Mouse (Mus musculus) thymus, adult 2 months (tissue): Measurements from ENCODE around the gene Trpc4ap. TPM values are rescaled to one million over a fixed set of nuclear protein-coding genes. Genes with fewer than 3 reads are reported as not detected.
"Not testable (repeated sequence)": the region's sequence is repeated elsewhere in the genome, so short reads cannot be mapped to it uniquely, and the experiment has no call there.

Experiments used
- DNase-seq: peaks from one replicate; pipeline ENCODE4 v3.0.0; 2021
- H3K27ac ChIP-seq: fragments of 200-500 bp; 2 replicates; pipeline ENCODE4 v1.5.1; 2012; ENCODE audit warnings: low read length, control low read depth; ENCODE audit not compliant: control insufficient read depth, insufficient read depth
- H3K27me3 ChIP-seq: fragments of 200-500 bp; 2 replicates; pipeline ENCODE4 v1.6.1; 2012; ENCODE audit warnings: mild to moderate bottlenecking, low read length, moderate library complexity, mixed read lengths; ENCODE audit not compliant: control insufficient read depth, insufficient read depth
- H3K36me3 ChIP-seq: fragments of 200-500 bp; 2 replicates; pipeline ENCODE4 v1.6.1; 2012; ENCODE audit warnings: mild to moderate bottlenecking, low read length, moderate library complexity; ENCODE audit not compliant: control insufficient read depth, insufficient read depth
- H3K4me1 ChIP-seq: fragments of 200-500 bp; replicated peaks from 2 replicates; pipeline ENCODE4 v1.6.1; 2012; ENCODE audit warnings: low read length; ENCODE audit not compliant: control insufficient read depth, insufficient read depth
- H3K4me3 ChIP-seq: fragments of 200-500 bp; 2 replicates; pipeline ENCODE4 v1.5.1; 2012; ENCODE audit warnings: mild to moderate bottlenecking, low read length, control low read depth, moderate library complexity; ENCODE audit not compliant: control insufficient read depth, insufficient read depth
- CTCF ChIP-seq: fragments of 200-500 bp; IDR thresholded peaks from 2 replicates; pipeline ENCODE4 v1.5.1; 2012; ENCODE audit warnings: mild to moderate bottlenecking, control low read depth, low read length, moderate library complexity, borderline replicate concordance; ENCODE audit not compliant: control insufficient read depth, poor library complexity, insufficient read depth; ENCODE audit errors: extremely low read depth
- POLR2A ChIP-seq: fragments of 200-500 bp; IDR thresholded peaks from 2 replicates; pipeline ENCODE4 v1.6.1; 2012; ENCODE audit warnings: mild to moderate bottlenecking, low read length, control low read depth, moderate library complexity; ENCODE audit not compliant: control insufficient read depth, poor library complexity, insufficient read depth; ENCODE audit errors: extremely low read depth
- WGBS: fragments of 180-500 bp; shearing (Covaris S2); methylation state at CpG from one replicate; pipeline ENCODE4 v1.1.7; 2018; 5-methylcytosine and 5-hydroxymethylcytosine counted together
- polyA plus RNA-seq: library from polyadenylated mRNA; depleted of rRNA; stranded (reverse); fragments of >200 nt; gene quantifications from 2 replicates; pipeline ENCODE4 v1.2.3, GENCODE M21; 2012; rRNA removed

The Trpc4ap gene
- polyA plus RNA-seq = 489 and 518 TPM in 2 replicates

DNA sequence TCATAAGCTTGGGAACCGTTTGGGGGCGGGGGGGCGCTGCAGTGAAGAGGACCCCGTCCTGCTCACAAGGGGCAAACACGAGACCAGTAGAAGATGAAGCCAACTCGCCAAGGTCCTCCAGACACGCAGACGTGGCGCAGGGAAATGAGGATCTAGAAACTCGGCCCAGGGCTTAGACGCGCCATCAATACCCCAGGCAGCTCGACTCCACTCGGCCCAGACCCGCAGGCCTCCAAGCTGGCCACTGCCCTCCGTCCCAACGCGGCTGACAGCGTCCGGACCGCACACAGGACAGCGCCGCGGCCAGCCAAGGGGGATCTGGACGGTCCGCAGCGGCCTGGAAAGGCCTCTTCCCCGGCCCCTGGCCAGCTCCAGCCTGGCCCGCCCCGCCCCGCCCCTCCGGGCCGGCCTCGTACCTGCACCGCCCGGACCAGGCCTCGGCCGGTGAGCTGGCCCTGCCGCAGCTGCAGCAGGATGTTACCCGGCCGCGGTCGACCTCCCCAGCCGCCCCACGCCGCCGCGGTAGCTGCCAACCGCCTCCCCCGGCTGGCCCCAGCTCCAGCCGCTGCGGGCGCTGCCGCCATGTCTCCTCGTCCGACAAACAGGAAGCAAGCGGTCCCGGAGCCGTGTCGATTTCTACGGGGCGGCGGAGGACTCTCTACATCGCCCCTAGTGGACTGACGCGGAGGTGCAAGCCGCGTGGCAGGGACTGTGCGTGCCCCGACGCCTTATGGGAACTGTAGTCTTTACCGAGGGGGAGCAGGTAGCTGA lies at the start of gene Trpc4ap:
TSS of gene Trpc4ap (minus strand) at position 662 of the 771 bp plus-strand sequence.
- Histone ChIP-seq H3K27ac (peak within 1 kb of the TSS; percentile 12), H3K36me3 (no peaks in the 10 kb centered on the region), H3K4me1 (peaks cover 15% of the 10 kb centered on the region), H3K27me3 (no peaks in the 10 kb centered on the region), H3K4me3 (peak within 1 kb of the TSS; percentile 94)
- DNase-seq = peak; percentile 98
- under 1% methylated on average over 72 of the region's 72 CpGs for WGBS
- TF ChIP-seq POLR2A (peak; percentile 95), CTCF (peak; percentile 95)

DNA sequence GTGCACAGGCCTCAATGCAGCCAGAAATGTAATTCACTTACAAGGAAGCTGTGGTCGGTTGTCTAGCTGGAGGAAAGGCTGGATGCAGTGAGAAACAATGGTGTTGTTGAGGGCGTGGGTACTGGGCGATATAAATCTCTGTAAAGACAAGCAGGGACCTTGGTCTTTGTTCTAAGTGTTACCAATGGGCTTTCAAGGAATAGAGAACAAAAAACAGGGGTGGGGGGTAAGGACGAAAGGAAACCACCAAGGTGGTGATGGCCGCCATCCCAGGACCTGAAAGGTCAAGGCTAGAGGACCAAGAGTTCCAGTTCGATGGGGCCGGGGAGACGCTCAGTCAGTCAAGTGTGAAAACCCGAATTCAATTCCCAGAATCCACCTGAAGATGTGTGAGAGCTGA lies 45.6 kb upstream of the Trpc4ap start:
- Histone ChIP-seq H3K36me3 (no peaks in the 10 kb centered on the region), H3K27me3 (no peaks in the 10 kb centered on the region), H3K4me1 (no peaks in the 10 kb centered on the region), H3K4me3 (no peak overlapping the region), H3K27ac (no peak overlapping the region)
- WGBS = 57% methylated on average over 9 of the region's 9 CpGs
- TF ChIP-seq CTCF = no peak
- no peak for TF ChIP-seq POLR2A
- no peak for DNase-seq

DNA sequence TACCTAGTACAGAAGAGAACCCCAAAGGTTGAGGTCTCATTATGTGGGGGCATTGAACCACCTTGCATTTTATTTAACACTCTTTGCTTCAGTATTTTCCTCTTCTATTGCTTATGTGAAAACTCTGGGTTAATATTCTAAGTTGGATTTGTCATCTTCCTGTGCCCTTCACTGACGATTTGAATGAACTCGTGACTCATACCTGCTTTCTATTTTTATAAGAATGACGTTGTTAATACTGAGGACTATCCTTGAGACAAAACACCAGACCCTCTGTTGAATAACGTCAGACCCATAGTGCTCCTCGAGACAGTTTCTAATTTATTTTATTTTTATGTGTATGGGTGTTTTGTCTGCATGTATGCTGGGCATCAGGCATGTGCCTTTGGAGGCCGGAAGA lies 44.8 kb upstream of the Trpc4ap start:
- no peak overlapping the region for H3K4me3 ChIP-seq
- 87% methylated on average over 6 of the region's 6 CpGs for WGBS
- no peak for DNase-seq
- no peak overlapping the region for H3K27ac ChIP-seq
- no peaks in the 10 kb centered on the region for H3K36me3 ChIP-seq
- H3K27me3 ChIP-seq = no peaks in the 10 kb centered on the region
- H3K4me1 ChIP-seq = no peaks in the 10 kb centered on the region
- TF ChIP-seq CTCF (no peak), POLR2A (no peak)

DNA sequence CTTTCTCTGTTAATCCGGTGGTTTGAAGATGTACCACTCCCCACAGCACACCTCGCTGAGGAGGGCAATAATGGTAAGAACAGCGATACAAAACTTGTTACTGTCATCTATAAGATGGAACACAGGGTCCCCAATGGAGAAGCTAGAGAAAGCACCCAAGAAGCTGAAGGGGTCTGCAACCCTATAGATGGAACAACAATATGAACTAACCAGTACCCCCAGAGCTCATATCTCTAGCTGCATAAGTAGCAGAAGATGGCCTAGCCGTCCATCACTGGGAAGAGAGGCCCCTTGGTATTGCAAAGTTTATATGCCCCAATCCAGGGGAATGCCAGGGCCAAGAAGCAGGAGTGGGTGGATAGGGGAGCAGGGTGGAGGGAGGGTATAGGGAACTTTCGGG lies 43.6 kb upstream of the Trpc4ap start, which contains the start of gene Gm17581:
TSS of gene Gm17581 (minus strand) at position 101 of the 400 bp plus-strand sequence.
- not testable (repeated sequence) for H3K27me3 ChIP-seq, DNase-seq, H3K27ac ChIP-seq, H3K4me3 ChIP-seq, H3K4me1 ChIP-seq, H3K36me3 ChIP-seq
- 96% methylated on average over 5 of the region's 5 CpGs for WGBS

DNA sequence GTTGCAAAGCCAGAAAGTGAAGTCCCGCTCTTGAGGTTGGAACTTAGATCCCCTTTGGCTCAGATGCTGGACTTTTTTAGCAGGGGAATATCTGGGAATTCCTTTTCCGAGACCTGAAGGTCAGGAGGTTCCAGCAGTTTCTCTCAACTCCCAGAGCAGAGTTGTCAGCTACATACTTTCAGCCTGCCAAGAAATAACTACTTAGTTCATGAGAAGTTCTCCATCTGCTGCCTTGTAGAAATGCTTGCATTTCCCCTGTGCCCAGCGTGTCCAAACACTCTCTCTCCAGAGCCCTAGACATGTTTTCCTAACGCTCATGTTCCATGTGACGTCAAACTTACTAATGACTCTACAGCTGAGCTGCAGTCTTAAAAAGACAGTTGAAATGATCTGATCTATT lies 42.9 kb upstream of the Trpc4ap start:
- TF ChIP-seq CTCF = no peak
- TF ChIP-seq POLR2A = no peak
- Histone ChIP-seq H3K4me1 (no peaks in the 10 kb centered on the region), H3K27ac (no peak overlapping the region), H3K36me3 (no peaks in the 10 kb centered on the region), H3K4me3 (no peak overlapping the region), H3K27me3 (no peaks in the 10 kb centered on the region)
- DNase-seq = no peak
- WGBS = 93% methylated on average over 5 of the region's 5 CpGs

DNA sequence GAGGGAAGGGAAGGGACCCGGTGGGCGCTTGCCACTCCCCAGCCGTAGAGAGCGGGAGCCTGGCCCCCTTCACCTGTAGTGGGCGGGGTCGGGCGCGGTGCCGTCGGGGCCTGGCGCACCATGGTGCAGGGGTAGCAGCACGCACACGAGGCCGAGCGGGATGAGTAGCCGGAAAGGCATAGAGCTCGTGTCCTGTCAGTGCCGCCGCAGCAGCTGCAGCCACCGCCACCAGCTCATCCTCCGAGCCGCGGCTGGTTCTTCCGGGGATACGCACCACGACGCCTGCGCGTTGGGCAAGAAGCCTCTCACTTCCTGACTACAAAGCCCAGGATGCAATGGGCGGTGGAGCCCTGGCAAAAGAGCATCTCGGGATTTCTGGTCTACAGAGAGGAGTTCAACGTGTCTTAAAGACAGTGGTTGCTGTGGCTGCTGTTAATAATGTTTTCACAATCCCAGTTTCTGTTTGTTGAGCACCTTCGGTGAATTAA lies 37.0 kb upstream of the Trpc4ap start, which contains the start of gene Edem2:
TSS of gene Edem2 (minus strand) at position 318 of the 488 bp plus-strand sequence.
- H3K27ac ChIP-seq = no peak within 1 kb of the TSS
- H3K4me1 ChIP-seq = peaks cover 5% of the 10 kb centered on the region
- H3K36me3 ChIP-seq = no peaks in the 10 kb centered on the region
- no peaks in the 10 kb centered on the region for H3K27me3 ChIP-seq
- WGBS = under 1% methylated on average over 33 of the region's 33 CpGs
- 0 out of 2 replicates have a peak, but pooled peaks have one; percentile 31 for TF ChIP-seq CTCF
- peak; percentile 89 for TF ChIP-seq POLR2A
- DNase-seq = peak; percentile 95
- peak within 1 kb of the TSS; percentile 82 for H3K4me3 ChIP-seq
